Mouse (Mus musculus) thymus, adult 2 months (tissue): ENCODE results near the gene Sacs.

Experiments
- CTCF ChIP-seq: fragments of 200-500 bp; IDR thresholded peaks from 2 replicates; pipeline ENCODE4 v1.5.1; 2012; ENCODE audit warnings: mild to moderate bottlenecking, control low read depth, low read length, moderate library complexity, borderline replicate concordance; ENCODE audit not compliant: control insufficient read depth, poor library complexity, insufficient read depth; ENCODE audit errors: extremely low read depth
- POLR2A ChIP-seq: fragments of 200-500 bp; IDR thresholded peaks from 2 replicates; pipeline ENCODE4 v1.6.1; 2012; ENCODE audit warnings: mild to moderate bottlenecking, low read length, control low read depth, moderate library complexity; ENCODE audit not compliant: control insufficient read depth, poor library complexity, insufficient read depth; ENCODE audit errors: extremely low read depth

- TF ChIP-seq CTCF: no peak
- no peak for TF ChIP-seq POLR2A
Observed at GRCm38 (mm10) chr14:61210111-61210510, 71.9 kb downstream of the Sacs start.
